Mouse (Mus musculus) cerebellum, adult 2 months (tissue): Measurements from ENCODE around the gene Fgf8. TPM values are rescaled to one million over a fixed set of nuclear protein-coding genes. Genes with fewer than 3 reads are reported as not detected.
A peak's percentile ranks its signal among the peaks of the same experiment; 100 is the strongest.

Experiments used
- DNase-seq, 2 experiments: peaks; one replicate each; pipeline ENCODE4 v3.0.0; 2021
- H3K27ac ChIP-seq: fragments of 200-500 bp; 2 replicates; pipeline ENCODE4 v1.5.1; 2012; ENCODE audit warnings: low read length, control low read depth, inconsistent platforms; ENCODE audit not compliant: insufficient read depth
- H3K27me3 ChIP-seq: fragments of 200-500 bp; 2 replicates; pipeline ENCODE4 v1.6.1; 2012; ENCODE audit warnings: inconsistent platforms, mild to moderate bottlenecking, low read length, moderate library complexity; ENCODE audit not compliant: control insufficient read depth, insufficient read depth
- H3K4me1 ChIP-seq: fragments of 200-500 bp; 2 replicates; pipeline ENCODE4 v1.6.1; 2011; ENCODE audit warnings: low read length; ENCODE audit not compliant: control insufficient read depth, insufficient read depth
- H3K4me3 ChIP-seq: fragments of 200-500 bp; replicated peaks from 2 replicates; pipeline ENCODE3; 2011; ENCODE audit warnings: mild to moderate bottlenecking, low read depth, low read length, control low read depth; ENCODE audit not compliant: insufficient read depth
- CTCF ChIP-seq: fragments of 200-500 bp; IDR thresholded peaks from 2 replicates; pipeline ENCODE4 v1.5.1; 2011; ENCODE audit warnings: low read depth, mild to moderate bottlenecking, control low read depth, low read length, moderate library complexity, borderline replicate concordance; ENCODE audit not compliant: insufficient read depth
- POLR2A ChIP-seq: fragments of 200-500 bp; IDR thresholded peaks from 2 replicates; pipeline ENCODE4 v1.6.1; 2011; ENCODE audit warnings: low read length, control low read depth, borderline replicate concordance; ENCODE audit not compliant: insufficient read depth
- WGBS: fragments of 180-500 bp; shearing (Covaris S2); methylation state at CpG from one replicate; pipeline ENCODE4 v1.1.7; 2018; 5-methylcytosine and 5-hydroxymethylcytosine counted together
- polyA plus RNA-seq: library from polyadenylated mRNA; depleted of rRNA; stranded (reverse); fragments of >200 nt; gene quantifications from 2 replicates; pipeline ENCODE4 v1.2.3, GENCODE M21; 2012

The Fgf8 gene
- polyA plus RNA-seq, 1 experiment, result not detected

- no peak overlapping the region for H3K4me3 ChIP-seq
- TF ChIP-seq POLR2A (no peak), CTCF (no peak)
- WGBS, result 60% methylated on average over 7 of the region's 7 CpGs
- peaks cover 3% of the 10 kb centered on the region; the same call in 1 of the 2 replicates for H3K4me1 ChIP-seq
- no peak overlapping the region for H3K27ac ChIP-seq
- DNase-seq, result no peak
- H3K27me3 ChIP-seq, result peaks cover 16% of the 10 kb centered on the region; the same call in 1 of the 2 replicates
Measured at GRCm38 (mm10) chr19:45740817-45741216, 1.9 kb downstream of the Fgf8 start.

- H3K4me3 ChIP-seq, result no peak overlapping the region
- H3K27ac ChIP-seq, result no peak overlapping the region
- H3K4me1 ChIP-seq, result peaks cover 3% of the 10 kb centered on the region; the same call in 1 of the 2 replicates
- H3K27me3 ChIP-seq, result peaks cover 16% of the 10 kb centered on the region; the same call in 1 of the 2 replicates
- TF ChIP-seq CTCF, result no peak
- TF ChIP-seq POLR2A, result no peak
- WGBS, result 43% methylated on average over 13 of the region's 13 CpGs
- no peak for DNase-seq
Measured at GRCm38 (mm10) chr19:45740233-45740632, 2.5 kb downstream of the Fgf8 start.

- Histone ChIP-seq H3K4me3 (no peak overlapping the region), H3K4me1 (peaks cover 3% of the 10 kb centered on the region; the same call in 1 of the 2 replicates), H3K27ac (no peak overlapping the region), H3K27me3 (peaks cover 16% of the 10 kb centered on the region; the same call in 1 of the 2 replicates)
- WGBS, result 86% methylated on average over 5 of the region's 5 CpGs
- no peak for DNase-seq
- no peak for TF ChIP-seq POLR2A
- no peak for TF ChIP-seq CTCF
Measured at GRCm38 (mm10) chr19:45738521-45738920, 4.2 kb downstream of the Fgf8 start.

- WGBS, result 91% methylated on average over 10 of the region's 10 CpGs
- peaks cover 3% of the 10 kb centered on the region; the same call in 1 of the 2 replicates for H3K4me1 ChIP-seq
- no peak overlapping the region for H3K4me3 ChIP-seq
- TF ChIP-seq POLR2A, result no peak
- TF ChIP-seq CTCF, result no peak
- DNase-seq, result no peak
- H3K27me3 ChIP-seq, result peaks cover 14% of the 10 kb centered on the region; the same call in 1 of the 2 replicates
- H3K27ac ChIP-seq, result no peak overlapping the region
Measured at GRCm38 (mm10) chr19:45737846-45738484, 4.8 kb downstream of the Fgf8 start.

- Histone ChIP-seq H3K27ac (no peak overlapping the region), H3K4me3 (peak overlapping the region; percentile 48), H3K4me1 (peaks cover 3% of the 10 kb centered on the region; the same call in 1 of the 2 replicates), H3K27me3 (peaks cover 10% of the 10 kb centered on the region; the same call in 1 of the 2 replicates)
- WGBS, result 26% methylated on average over 23 of the region's 23 CpGs
- TF ChIP-seq CTCF, result no peak
- no peak for TF ChIP-seq POLR2A
- no peak for DNase-seq
Measured at GRCm38 (mm10) chr19:45737208-45737845, 5.4 kb downstream of the Fgf8 start.

GRCm38 (mm10) chr19:45736855-45737207 lies 5.9 kb downstream of the Fgf8 start:
- WGBS, result 3% methylated on average over 28 of the region's 28 CpGs
- peak; percentile 25 to 40 for DNase-seq
- peaks cover 6% of the 10 kb centered on the region; the same call in 1 of the 2 replicates for H3K27me3 ChIP-seq
- peaks cover 3% of the 10 kb centered on the region; the same call in 1 of the 2 replicates for H3K4me1 ChIP-seq
- H3K4me3 ChIP-seq, result peak overlapping the region; percentile 48
- TF ChIP-seq CTCF, result no peak
- TF ChIP-seq POLR2A, result no peak
- no peak overlapping the region for H3K27ac ChIP-seq

- H3K27me3 ChIP-seq, result peaks cover 4% of the 10 kb centered on the region; the same call in 1 of the 2 replicates
- H3K4me1 ChIP-seq, result peaks cover 3% of the 10 kb centered on the region; the same call in 1 of the 2 replicates
- WGBS, result 54% methylated on average over 1 of the region's 1 CpGs
- no peak for DNase-seq
- H3K27ac ChIP-seq, result no peak overlapping the region
- no peak overlapping the region for H3K4me3 ChIP-seq
- TF ChIP-seq POLR2A (no peak), CTCF (no peak)
Measured at GRCm38 (mm10) chr19:45736241-45736640, 6.5 kb downstream of the Fgf8 start.
